Mouse (Mus musculus) embryo, embryonic 10 days (tissue): ENCODE data around the gene H2-Q10.
A peak's percentile ranks its signal among the peaks of the same experiment; 100 is the strongest.
"Not testable (repeated sequence)": the region's sequence is repeated elsewhere in the genome, so short reads cannot be mapped to it uniquely, and the experiment has no call there.

ENCODE experiments used
- DNase-seq: peaks from one replicate; pipeline ENCODE4 v3.0.0-alpha.2; 2015; ENCODE audit warnings: low spot score

The H2-Q10 gene

GRCm38 (mm10) chr17:35460513-35461341 lies 9.2 kb upstream of the H2-Q10 start:
- not testable (repeated sequence) for DNase-seq

- DNase-seq = peak; percentile 35
These were observed 4.2 kb upstream of the H2-Q10 start for GRCm38 (mm10) chr17:35465651-35466050.

- not testable (repeated sequence) for DNase-seq
These were observed 953 bp upstream of the H2-Q10 start for GRCm38 (mm10) chr17:35468936-35469335.

- peak; percentile 75 for DNase-seq
These were observed 14.2 kb downstream of the H2-Q10 start for GRCm38 (mm10) chr17:35484066-35484465.

- peak; percentile 5 for DNase-seq
These were observed 15.8 kb downstream of the H2-Q10 start for GRCm38 (mm10) chr17:35485702-35486101.

- DNase-seq = no peak
These were observed 16.8 kb downstream of the H2-Q10 start for GRCm38 (mm10) chr17:35486726-35487125.

- no peak for DNase-seq
These were observed 18.2 kb downstream of the H2-Q10 start for GRCm38 (mm10) chr17:35488041-35488440.

- peak; percentile 11 for DNase-seq
These were observed 20.4 kb downstream of the H2-Q10 start for GRCm38 (mm10) chr17:35490320-35490719.

GRCm38 (mm10) chr17:35497124-35497523 lies 27.2 kb downstream of the H2-Q10 start:
- no peak for DNase-seq

- DNase-seq = peak; percentile 28
These were observed 32.3 kb downstream of the H2-Q10 start for GRCm38 (mm10) chr17:35502226-35502625.

GRCm38 (mm10) chr17:35502762-35503161 lies 32.9 kb downstream of the H2-Q10 start:
- no peak for DNase-seq

- no peak for DNase-seq
These were observed 34.0 kb downstream of the H2-Q10 start for GRCm38 (mm10) chr17:35503849-35504248.

GRCm38 (mm10) chr17:35504628-35505481 lies 35.0 kb downstream of the H2-Q10 start:
- DNase-seq = no peak

GRCm38 (mm10) chr17:35505776-35506175 lies 35.9 kb downstream of the H2-Q10 start, which contains the start of gene Pou5f1:
Gene Pou5f1 (plus strand): TSS chr17:35506018.
- no peak for DNase-seq

- no peak for DNase-seq
These were observed 37.0 kb downstream of the H2-Q10 start for GRCm38 (mm10) chr17:35506881-35507280.

- DNase-seq = no peak
These were observed 37.8 kb downstream of the H2-Q10 start for GRCm38 (mm10) chr17:35507556-35508260.

- DNase-seq = not testable (repeated sequence)
These were observed 38.4 kb downstream of the H2-Q10 start for GRCm38 (mm10) chr17:35508279-35508678.

- peak; percentile 71 for DNase-seq
These were observed 39.4 kb downstream of the H2-Q10 start for GRCm38 (mm10) chr17:35509284-35509683.

- DNase-seq = no peak
These were observed 43.2 kb downstream of the H2-Q10 start for GRCm38 (mm10) chr17:35512916-35513626.

- peak; percentile 72 for DNase-seq
These were observed 44.0 kb downstream of the H2-Q10 start for GRCm38 (mm10) chr17:35513886-35514285.

GRCm38 (mm10) chr17:35514756-35515155 lies 44.9 kb downstream of the H2-Q10 start:
- peak; percentile 78 for DNase-seq
